Mouse (Mus musculus) limb, embryonic 10.5 days (tissue): ENCODE data around the gene Efna1. TPM values are rescaled to one million over a fixed set of nuclear protein-coding genes. Genes with fewer than 3 reads are reported as not detected.
A peak's percentile ranks its signal among the peaks of the same experiment; 100 is the strongest.

Source experiments
- DNase-seq: peaks from one replicate; pipeline ENCODE4 v3.0.0-alpha.2; 2017; ENCODE audit warnings: low spot score
- H3K27ac ChIP-seq: fragments of 300-500 bp; sonication (generic); 2 replicates; pipeline ENCODE4 v1.5.1; 2016; ENCODE audit warnings: mild to moderate bottlenecking
- H3K27me3 ChIP-seq: fragments of 300-500 bp; sonication (generic); 2 replicates; pipeline ENCODE4 v1.6.1; 2016; ENCODE audit warnings: low read depth, mild to moderate bottlenecking; ENCODE audit not compliant: poor library complexity, severe bottlenecking
- H3K36me3 ChIP-seq: fragments of 300-500 bp; sonication (generic); 2 replicates; pipeline ENCODE4 v1.6.1; 2016; ENCODE audit warnings: mild to moderate bottlenecking, moderate library complexity
- H3K4me1 ChIP-seq: fragments of 300-500 bp; sonication (generic); 2 replicates; pipeline ENCODE4 v1.6.1; 2016
- H3K4me3 ChIP-seq: fragments of 300-500 bp; sonication (generic); 2 replicates; pipeline ENCODE4 v1.5.1; 2016; ENCODE audit warnings: mild to moderate bottlenecking, moderate library complexity
- H3K9me3 ChIP-seq: fragments of 300-500 bp; sonication (generic); replicated peaks from 2 replicates; pipeline ENCODE4 v1.6.1; 2016; ENCODE audit warnings: mild to moderate bottlenecking
- WGBS: fragments of 180-500 bp; shearing (Covaris S2); methylation state at CpG from one replicate; pipeline ENCODE4 v1.1.7; 2016; 5-methylcytosine and 5-hydroxymethylcytosine counted together
- polyA plus RNA-seq: library from polyadenylated mRNA; unstranded; fragments of >200 nt; fragmentation: Nextera tagmentation; extraction: Ambion mirVana; gene quantifications from 2 replicates; pipeline ENCODE4 v1.2.1, GENCODE M21; 2016

Gene Efna1
- polyA plus RNA-seq, 1 experiment from 2014 or later, result 36.8 TPM

DNA sequence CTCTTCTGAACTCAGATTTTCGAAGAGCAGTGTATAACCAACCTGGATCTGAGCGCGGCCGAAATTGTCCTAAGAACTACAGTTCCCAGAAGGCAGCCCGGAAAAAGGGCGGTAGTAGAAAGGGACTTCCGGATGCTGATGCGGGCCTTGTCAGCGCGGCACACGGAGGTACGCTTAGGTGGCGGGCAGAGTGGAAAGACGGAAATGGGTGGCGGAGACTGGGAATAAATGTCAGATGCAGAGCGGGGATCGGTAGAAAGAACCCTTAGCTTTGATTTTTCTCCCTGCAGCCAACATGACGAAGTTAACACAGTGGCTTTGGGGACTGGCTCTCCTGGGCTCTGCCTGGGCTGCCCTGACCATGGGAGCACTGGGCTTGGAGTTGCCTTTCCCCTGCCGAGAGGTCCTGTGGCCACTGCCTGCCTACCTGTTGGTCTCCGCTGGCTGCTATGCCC lies 14.5 kb downstream of the Efna1 start:
- H3K27me3 ChIP-seq, result no peaks in the 10 kb centered on the region
- WGBS, result under 1% methylated on average over 20 of the region's 20 CpGs
- H3K4me3 ChIP-seq, result peak overlapping the region; percentile 64
- H3K36me3 ChIP-seq, result peaks cover 15% of the 10 kb centered on the region
- peak overlapping the region; percentile 85 for H3K27ac ChIP-seq
- peaks cover 59% of the 10 kb centered on the region for H3K4me1 ChIP-seq
- peak; percentile 85 for DNase-seq
- no peaks in the 10 kb centered on the region for H3K9me3 ChIP-seq

DNA sequence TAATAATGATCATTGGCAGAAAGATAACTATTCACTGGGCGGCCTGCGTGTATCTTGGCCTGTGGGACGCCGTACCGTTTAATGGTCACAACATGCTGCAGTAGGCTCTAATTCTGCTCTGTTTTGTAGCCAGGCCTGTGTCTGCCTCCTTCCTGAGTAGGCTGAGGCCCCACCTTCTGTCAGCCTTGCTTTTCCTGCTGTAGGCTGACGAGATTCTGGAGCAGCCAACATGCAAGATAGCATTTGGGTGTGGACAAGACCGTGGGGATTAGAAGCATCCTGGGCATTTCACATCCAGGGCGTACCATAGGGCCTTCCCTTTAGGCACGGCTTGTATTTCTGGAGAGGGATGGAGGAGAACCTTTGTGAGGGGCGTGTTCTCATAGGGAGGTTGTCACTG lies 18.5 kb downstream of the Efna1 start:
- WGBS, result 70% methylated on average over 10 of the region's 10 CpGs

DNA sequence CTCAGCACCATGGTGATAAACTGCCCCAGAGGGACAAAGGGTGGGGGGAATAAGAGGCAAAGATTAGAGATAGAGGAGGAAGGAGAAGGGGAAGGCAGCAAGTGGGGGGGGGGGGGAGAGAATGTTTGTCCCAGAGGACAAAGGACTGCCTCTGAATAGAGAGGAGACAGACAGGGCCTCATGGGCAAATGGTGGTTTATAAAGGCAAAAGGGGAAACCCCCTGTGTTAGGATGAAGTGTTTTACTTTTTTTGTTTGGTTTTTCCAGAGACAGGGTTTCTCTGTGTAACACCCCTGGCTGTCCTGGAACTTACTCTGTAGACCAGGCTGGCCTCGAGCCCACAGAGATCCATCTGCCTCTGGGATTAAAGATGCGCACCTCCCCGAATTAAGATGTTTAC lies 20.7 kb downstream of the Efna1 start:
- H3K4me3 ChIP-seq, result no peak overlapping the region
- no peak for DNase-seq
- 81% methylated on average over 3 of the region's 3 CpGs for WGBS
- H3K27me3 ChIP-seq, result 0 out of 2 replicates have a peak, but pooled peaks cover 10% of the 10 kb centered on the region
- H3K4me1 ChIP-seq, result peaks cover 14% of the 10 kb centered on the region; the same call in 1 of the 2 replicates
- no peaks in the 10 kb centered on the region for H3K9me3 ChIP-seq
- no peak overlapping the region for H3K27ac ChIP-seq
- no peaks in the 10 kb centered on the region for H3K36me3 ChIP-seq

More for the DNA sequence above, 18.5 kb downstream of the Efna1 start:
- Histone ChIP-seq H3K27me3 (0 out of 2 replicates have a peak, but pooled peaks cover 10% of the 10 kb centered on the region), H3K4me3 (no peak overlapping the region), H3K27ac (0 out of 2 replicates have a peak overlapping the region, but pooled peaks have one; percentile 8), H3K4me1 (peaks cover 31% of the 10 kb centered on the region), H3K36me3 (no peaks in the 10 kb centered on the region), H3K9me3 (no peaks in the 10 kb centered on the region)
- no peak for DNase-seq

DNA sequence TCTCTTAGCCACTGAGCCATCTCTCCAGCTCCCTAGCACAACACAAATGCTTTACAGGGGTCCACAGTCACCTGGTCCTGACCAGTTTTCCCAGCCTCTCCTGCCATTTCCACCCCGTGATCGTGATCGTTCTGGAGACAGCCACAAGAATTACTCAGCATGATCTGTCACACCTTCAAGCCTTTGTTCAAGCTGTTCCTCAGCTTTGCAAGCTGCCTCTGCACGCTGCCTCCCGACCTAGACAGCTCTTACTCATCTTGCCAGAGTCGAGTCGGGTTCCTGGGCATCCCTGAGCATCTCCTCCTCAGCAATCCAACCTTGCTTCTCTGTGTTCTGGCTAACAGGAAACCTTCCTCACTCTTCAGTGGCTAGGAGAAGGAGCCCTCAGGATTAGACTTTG lies 21.9 kb downstream of the Efna1 start, which contains the start of gene Dpm3:
Gene Dpm3 (plus strand): TSS at position 283 of the 400 bp plus-strand sequence.
- H3K27me3 ChIP-seq, result 0 out of 2 replicates have a peak, but pooled peaks cover 10% of the 10 kb centered on the region
- DNase-seq, result no peak
- WGBS, result 52% methylated on average over 7 of the region's 7 CpGs
- H3K27ac ChIP-seq, result no peak within 1 kb of the TSS
- no peak within 1 kb of the TSS for H3K4me3 ChIP-seq
- peaks cover 14% of the 10 kb centered on the region; the same call in 1 of the 2 replicates for H3K4me1 ChIP-seq
- H3K9me3 ChIP-seq, result no peaks in the 10 kb centered on the region
- H3K36me3 ChIP-seq, result no peaks in the 10 kb centered on the region

GRCm38 (mm10) chr3:89256177-89256576 lies 24.8 kb downstream of the Efna1 start:
- H3K36me3 ChIP-seq, result no peaks in the 10 kb centered on the region
- no peak overlapping the region for H3K27ac ChIP-seq
- no peak for DNase-seq
- H3K27me3 ChIP-seq, result 0 out of 2 replicates have a peak, but pooled peaks cover 18% of the 10 kb centered on the region
- H3K4me3 ChIP-seq, result no peak overlapping the region
- H3K4me1 ChIP-seq, result peaks cover 30% of the 10 kb centered on the region
- WGBS, result 89% methylated on average over 5 of the region's 5 CpGs
- no peaks in the 10 kb centered on the region for H3K9me3 ChIP-seq

- DNase-seq, result no peak
- Histone ChIP-seq H3K9me3 (no peaks in the 10 kb centered on the region), H3K4me1 (peaks cover 42% of the 10 kb centered on the region), H3K36me3 (0 out of 2 replicates have a peak, but pooled peaks cover under 1% of the 10 kb centered on the region), H3K27me3 (0 out of 2 replicates have a peak, but pooled peaks cover 17% of the 10 kb centered on the region), H3K27ac (no peak overlapping the region), H3K4me3 (no peak overlapping the region)
- WGBS, result 91% methylated on average over 5 of the region's 5 CpGs
Observed at GRCm38 (mm10) chr3:89254994-89255393, 25.9 kb downstream of the Efna1 start.

DNA sequence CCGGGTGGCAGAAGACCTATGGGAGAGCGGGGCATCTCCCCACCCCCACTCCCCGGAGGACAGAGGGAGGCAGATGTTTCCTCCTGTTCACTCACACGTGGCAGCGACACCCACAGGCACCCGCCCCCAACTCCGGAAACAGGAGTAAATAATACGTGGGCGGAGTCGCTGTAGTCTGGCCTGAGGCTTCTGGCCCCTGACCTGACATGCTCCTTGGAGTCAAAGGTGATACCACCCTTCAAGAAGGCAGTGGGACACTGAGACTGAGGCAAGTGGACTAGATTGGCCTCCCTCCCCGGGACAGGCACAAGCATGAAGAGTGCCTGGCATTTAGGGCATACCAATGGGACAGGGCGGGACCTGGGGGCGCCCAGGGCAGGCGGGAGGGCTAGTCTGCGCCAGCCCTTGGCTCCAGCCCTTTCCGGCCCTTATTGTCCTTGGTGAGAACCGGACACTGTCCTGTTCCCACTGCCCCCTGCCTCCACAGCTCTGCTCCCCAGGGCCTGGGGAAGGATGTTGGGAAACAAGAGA lies 29.5 kb downstream of the Efna1 start:
- WGBS, result 7% methylated on average over 17 of the region's 17 CpGs
- Histone ChIP-seq H3K4me3 (peak overlapping the region; percentile 42), H3K9me3 (no peaks in the 10 kb centered on the region), H3K27ac (peak overlapping the region; percentile 83), H3K4me1 (peaks cover 52% of the 10 kb centered on the region), H3K27me3 (0 out of 2 replicates have a peak, but pooled peaks cover 8% of the 10 kb centered on the region), H3K36me3 (peaks cover 26% of the 10 kb centered on the region)
- peak; percentile 62 for DNase-seq

DNA sequence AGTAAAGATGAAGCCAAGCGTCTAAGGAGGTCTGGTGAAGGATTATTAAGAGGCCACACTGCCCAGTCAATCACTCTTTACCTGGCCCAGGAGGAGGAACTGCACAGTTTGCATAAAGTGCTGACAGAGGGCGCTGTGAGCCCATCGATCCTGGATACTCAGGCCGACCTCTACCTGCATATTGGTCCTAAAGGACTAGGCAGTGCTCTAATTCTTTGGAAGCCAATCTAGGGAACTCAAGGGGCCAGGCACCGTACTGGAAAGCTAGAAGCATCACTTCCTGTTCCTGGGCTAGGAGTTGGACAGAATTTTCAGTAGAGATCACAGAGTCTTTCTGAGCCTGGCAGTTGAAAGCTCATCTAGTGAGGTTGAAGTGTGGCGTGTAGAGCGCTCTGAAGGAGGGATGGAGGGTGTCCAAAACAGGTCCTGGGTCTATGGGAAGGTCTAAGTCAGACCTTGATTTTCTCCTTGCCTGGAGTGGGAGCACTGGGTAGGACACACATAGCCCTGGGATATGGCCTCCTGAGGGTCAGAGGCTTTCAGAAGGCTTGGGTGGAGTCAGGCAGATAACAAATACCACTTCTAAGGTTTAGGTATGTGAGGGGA lies 30.4 kb downstream of the Efna1 start:
- peak; percentile 55 for DNase-seq
- 18% methylated on average over 7 of the region's 7 CpGs for WGBS
- Histone ChIP-seq H3K27ac (no peak overlapping the region; the same call in 1 of the 2 replicates), H3K9me3 (no peaks in the 10 kb centered on the region), H3K4me3 (peak overlapping the region; percentile 3; the same call in 1 of the 2 replicates), H3K36me3 (peaks cover 26% of the 10 kb centered on the region), H3K4me1 (peaks cover 61% of the 10 kb centered on the region), H3K27me3 (peaks cover 11% of the 10 kb centered on the region; the same call in 1 of the 2 replicates)

DNA sequence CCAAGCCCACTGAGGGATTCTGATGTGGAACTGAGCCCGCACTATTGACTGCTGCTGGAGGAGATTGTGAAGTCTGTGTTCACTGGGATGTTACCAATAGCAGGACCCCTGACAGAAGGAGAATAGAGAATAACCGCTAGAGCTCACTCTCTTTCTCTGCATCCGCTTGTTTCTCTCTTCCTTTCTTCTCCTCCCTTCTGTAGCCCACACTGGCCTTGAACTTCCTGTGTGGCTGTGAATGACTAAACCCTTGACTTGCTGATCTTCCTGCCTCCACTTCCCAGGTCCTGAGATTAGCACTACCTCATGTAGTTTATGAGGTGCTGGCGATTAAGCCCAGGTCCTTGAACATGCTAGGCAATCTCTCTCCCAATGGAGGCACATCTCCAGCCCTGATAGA lies 33.5 kb downstream of the Efna1 start:
- peaks cover 77% of the 10 kb centered on the region for H3K4me1 ChIP-seq
- H3K36me3 ChIP-seq, result peaks cover 26% of the 10 kb centered on the region
- no peak for DNase-seq
- H3K27me3 ChIP-seq, result peaks cover 29% of the 10 kb centered on the region
- 91% methylated on average over 4 of the region's 4 CpGs for WGBS
- H3K4me3 ChIP-seq, result peak overlapping the region; percentile 73
- H3K27ac ChIP-seq, result peak overlapping the region; percentile 91
- no peaks in the 10 kb centered on the region for H3K9me3 ChIP-seq

DNA sequence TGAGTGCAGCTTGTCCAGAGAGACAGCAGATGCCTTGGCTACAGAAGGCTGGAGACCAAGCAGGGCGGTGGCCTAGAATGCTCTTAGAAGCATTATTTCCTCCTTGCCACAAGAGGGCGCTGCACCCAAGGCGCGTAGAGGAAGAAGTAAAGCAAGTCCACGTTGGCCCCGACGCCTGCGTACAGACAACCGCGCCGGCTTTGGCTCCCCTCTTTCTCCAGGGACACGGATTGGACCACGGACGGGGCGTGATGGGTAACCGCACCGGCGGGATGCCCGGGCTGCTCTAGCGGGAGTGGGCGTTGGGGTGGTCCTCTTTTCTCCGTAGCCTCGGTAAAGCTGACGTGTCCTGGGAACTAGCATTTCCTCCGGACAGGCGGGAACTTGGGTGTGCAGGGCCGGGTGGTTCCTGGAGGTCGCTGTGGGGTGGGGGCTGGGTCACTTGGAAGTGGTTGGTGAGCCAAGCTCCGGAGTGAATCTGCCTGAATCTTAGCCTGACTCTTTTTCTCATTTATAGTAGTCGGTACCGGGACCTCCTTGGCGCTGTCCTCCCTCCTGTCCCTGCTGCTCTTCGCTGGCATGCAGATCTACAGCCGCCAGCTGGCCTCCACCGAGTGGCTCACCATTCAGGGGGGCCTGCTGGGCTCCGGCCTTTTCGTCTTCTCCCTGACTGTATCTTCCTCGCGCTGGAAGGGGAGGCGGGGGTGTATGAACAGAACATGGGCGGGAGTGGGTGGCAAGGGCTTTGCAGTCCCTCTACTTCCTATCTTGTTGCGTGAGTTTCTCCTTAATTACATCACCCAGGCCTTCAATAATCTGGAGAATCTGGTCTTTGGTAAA lies 34.5 kb downstream of the Efna1 start, which contains the start of gene Trim46:
Gene Trim46 (minus strand): TSS at position 49 of the 840 bp plus-strand sequence.
- H3K27ac ChIP-seq, result peak within 1 kb of the TSS; percentile 91
- WGBS, result under 1% methylated on average over 42 of the region's 42 CpGs
- no peaks in the 10 kb centered on the region for H3K9me3 ChIP-seq
- peaks cover 33% of the 10 kb centered on the region for H3K36me3 ChIP-seq
- peak; percentile 94 for DNase-seq
- H3K27me3 ChIP-seq, result peaks cover 24% of the 10 kb centered on the region
- H3K4me3 ChIP-seq, result peak within 1 kb of the TSS; percentile 73
- peaks cover 67% of the 10 kb centered on the region for H3K4me1 ChIP-seq

DNA sequence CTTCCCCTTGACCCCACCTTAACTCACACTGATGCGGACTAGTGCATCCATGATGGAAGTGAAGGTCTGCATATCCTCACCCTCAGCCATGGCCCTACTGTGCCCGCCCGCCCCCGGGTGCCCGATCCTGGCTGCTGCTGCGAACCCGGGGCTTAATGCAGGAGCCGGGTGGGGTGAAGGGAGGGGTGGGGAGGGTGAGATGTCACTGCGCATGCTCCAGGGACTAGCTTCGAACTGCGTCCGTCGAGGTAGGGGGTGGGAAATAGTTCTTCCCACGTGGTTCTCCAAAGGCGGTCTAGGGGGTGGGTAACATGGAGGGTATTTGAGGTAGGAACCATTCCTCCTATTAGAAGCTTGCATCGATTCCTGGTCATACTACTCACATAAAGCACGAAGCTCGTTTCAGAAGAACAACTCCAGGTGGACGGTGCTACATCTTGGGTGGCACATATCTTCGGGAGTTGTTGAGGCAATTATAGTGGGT lies 35.2 kb downstream of the Efna1 start, which contains the start of gene Krtcap2:
Gene Krtcap2 (plus strand): TSS at position 279 of the 484 bp plus-strand sequence.
- Histone ChIP-seq H3K27ac (peak within 1 kb of the TSS; percentile 91), H3K27me3 (peaks cover 24% of the 10 kb centered on the region), H3K4me1 (peaks cover 59% of the 10 kb centered on the region), H3K4me3 (peak within 1 kb of the TSS; percentile 73), H3K9me3 (no peaks in the 10 kb centered on the region), H3K36me3 (peaks cover 36% of the 10 kb centered on the region)
- WGBS, result 4% methylated on average over 20 of the region's 20 CpGs
- peak; percentile 60 for DNase-seq

DNA sequence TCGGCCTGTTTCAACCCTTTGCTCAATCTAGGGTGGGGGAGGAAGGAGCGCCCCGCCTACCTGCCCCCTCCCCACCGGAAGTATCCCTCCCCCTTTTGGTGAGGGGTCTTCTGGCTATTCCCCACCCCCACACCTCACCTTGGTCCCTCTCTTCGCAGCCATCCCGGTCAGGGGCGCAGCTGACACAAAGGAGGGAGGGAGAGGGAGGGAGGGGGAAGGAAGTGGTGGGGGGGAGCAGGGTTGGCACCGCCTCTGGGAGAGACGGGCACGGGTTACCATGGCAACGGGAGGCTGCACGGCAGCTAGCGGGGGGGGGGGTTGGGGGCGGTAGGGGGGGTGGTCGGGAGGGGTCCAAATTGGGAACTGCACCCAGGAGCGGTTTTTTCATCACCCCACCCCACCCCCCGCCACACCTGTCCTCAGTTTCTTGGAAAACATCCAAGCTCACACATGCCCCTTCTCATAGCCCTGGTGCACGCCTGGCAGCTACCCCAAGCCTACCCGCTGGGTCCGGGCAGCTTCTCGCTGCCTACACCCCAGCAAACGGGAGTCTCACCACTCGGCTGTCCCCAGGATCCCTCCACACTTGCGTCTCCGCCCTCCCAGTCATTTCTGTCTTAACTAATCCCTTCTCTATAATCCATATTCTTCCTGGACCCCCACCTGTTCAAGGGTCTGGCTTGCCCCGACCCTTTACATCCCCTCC lies 35.8 kb downstream of the Efna1 start:
- Histone ChIP-seq H3K27ac (peak overlapping the region; percentile 91), H3K36me3 (peaks cover 38% of the 10 kb centered on the region), H3K27me3 (peaks cover 24% of the 10 kb centered on the region), H3K4me3 (peak overlapping the region; percentile 73), H3K9me3 (no peaks in the 10 kb centered on the region), H3K4me1 (peaks cover 53% of the 10 kb centered on the region)
- peak; percentile 75 for DNase-seq
- WGBS, result 2% methylated on average over 26 of the region's 26 CpGs
